Mouse (Mus musculus) testis, adult 2 months (tissue): ENCODE measurements around the gene Pitpnc1. TPM values are rescaled to one million over a fixed set of nuclear protein-coding genes. Genes with fewer than 3 reads are reported as not detected.

Experiments
- H3K27ac ChIP-seq: fragments of 200-500 bp; 2 replicates; pipeline ENCODE4 v1.5.1; 2012; ENCODE audit warnings: low read depth, low read length; ENCODE audit not compliant: control insufficient read depth, insufficient read depth
- H3K27me3 ChIP-seq: fragments of 200-500 bp; 2 replicates; pipeline ENCODE4 v1.6.1; 2012; ENCODE audit warnings: mild to moderate bottlenecking, low read length, moderate library complexity; ENCODE audit not compliant: control insufficient read depth, insufficient read depth
- H3K36me3 ChIP-seq: fragments of 200-500 bp; 2 replicates; pipeline ENCODE4 v1.6.1; 2012; ENCODE audit warnings: mild to moderate bottlenecking, low read length; ENCODE audit not compliant: control insufficient read depth, insufficient read depth
- H3K4me1 ChIP-seq: fragments of 200-500 bp; 2 replicates; pipeline ENCODE4 v1.6.1; 2012; ENCODE audit warnings: low read length; ENCODE audit not compliant: control insufficient read depth, insufficient read depth
- H3K4me3 ChIP-seq: fragments of 200-500 bp; 2 replicates; pipeline ENCODE4 v1.5.1; 2012; ENCODE audit warnings: low read depth, mild to moderate bottlenecking, low read length, moderate library complexity, mixed read lengths; ENCODE audit not compliant: control insufficient read depth
- CTCF ChIP-seq: fragments of 200-500 bp; IDR thresholded peaks from 2 replicates; pipeline ENCODE4 v1.5.1; 2012; ENCODE audit warnings: low read depth, mild to moderate bottlenecking, inconsistent platforms, low read length, moderate library complexity; ENCODE audit not compliant: control insufficient read depth, insufficient read depth, insufficient replicate concordance
- POLR2A ChIP-seq: fragments of 200-500 bp; IDR thresholded peaks from 2 replicates; pipeline ENCODE4 v1.6.1; 2012; ENCODE audit warnings: low read depth, mild to moderate bottlenecking, inconsistent platforms, low read length, moderate library complexity; ENCODE audit not compliant: control insufficient read depth
- polyA plus RNA-seq: library from polyadenylated mRNA; depleted of rRNA; stranded (reverse); fragments of >200 nt; gene quantifications from 2 replicates; pipeline ENCODE4 v1.2.3, GENCODE M21; 2012

Gene Pitpnc1
- polyA plus RNA-seq, 1 experiment = 1.5 TPM

DNA sequence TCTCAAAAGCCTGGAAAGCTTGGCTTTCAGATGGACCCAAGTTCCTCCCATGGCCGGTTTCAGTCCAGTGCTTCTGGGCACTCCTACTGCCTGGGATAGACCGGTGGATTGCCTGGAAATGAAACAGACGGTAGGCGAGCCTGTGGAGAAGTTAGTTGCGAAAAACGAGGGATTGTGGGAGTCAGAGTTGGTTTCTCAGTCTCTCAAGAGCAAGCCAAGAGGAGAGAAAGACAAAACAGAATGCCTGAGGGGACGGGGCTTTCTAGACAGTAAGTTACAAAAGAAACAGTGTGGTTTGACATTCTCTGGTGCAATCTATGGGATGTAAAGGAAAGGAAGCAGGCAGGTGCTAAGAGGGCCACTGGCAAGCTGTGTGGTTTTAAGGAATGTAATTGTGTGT lies 216.3 kb downstream of the Pitpnc1 start:
- H3K4me1 ChIP-seq = no peaks in the 10 kb centered on the region
- no peak overlapping the region for H3K4me3 ChIP-seq
- no peaks in the 10 kb centered on the region for H3K36me3 ChIP-seq
- no peaks in the 10 kb centered on the region for H3K27me3 ChIP-seq
- TF ChIP-seq CTCF = no peak
- no peak overlapping the region for H3K27ac ChIP-seq

DNA sequence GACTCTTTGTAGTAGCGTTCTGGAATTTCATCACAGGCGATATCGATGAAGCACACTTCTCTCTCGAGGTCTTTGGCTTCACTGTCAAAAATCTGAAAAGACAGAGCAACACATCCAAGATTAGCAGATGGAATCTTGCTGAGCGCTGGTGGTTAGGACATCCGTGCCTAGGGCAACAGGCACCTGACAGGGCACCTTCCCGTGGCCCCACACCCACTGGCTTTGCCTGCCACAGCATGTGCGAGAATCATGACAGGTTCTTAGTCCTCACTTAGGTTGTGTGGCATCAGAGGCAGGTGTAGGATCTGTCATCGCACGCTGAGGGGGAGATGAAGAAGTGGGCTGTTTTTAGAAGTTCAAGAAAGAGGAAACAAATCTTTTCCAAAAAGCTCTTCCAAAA lies 218.5 kb downstream of the Pitpnc1 start:
- Histone ChIP-seq H3K4me1 (no peaks in the 10 kb centered on the region), H3K27ac (no peak overlapping the region), H3K36me3 (no peaks in the 10 kb centered on the region), H3K4me3 (no peak overlapping the region), H3K27me3 (no peaks in the 10 kb centered on the region)
- no peak for TF ChIP-seq POLR2A
- no peak for TF ChIP-seq CTCF

DNA sequence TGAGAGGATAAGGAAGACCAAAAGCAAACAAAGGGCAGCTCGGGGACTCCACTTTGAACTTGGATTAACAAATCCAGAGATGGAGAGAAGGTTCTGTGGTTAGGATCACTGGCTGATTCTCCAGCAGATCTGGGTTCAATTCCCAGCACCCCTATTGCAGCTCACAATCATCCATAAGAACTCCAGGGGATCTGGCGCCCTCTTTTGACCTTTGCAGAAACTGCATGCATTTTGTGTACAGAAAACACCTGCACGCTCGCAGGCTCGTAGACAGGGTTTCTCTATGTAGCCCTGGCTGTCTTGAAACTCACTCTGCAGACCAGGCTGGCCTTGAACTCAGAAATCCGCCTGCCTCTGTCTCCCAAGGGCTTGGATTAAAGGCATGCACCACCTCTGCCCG lies 219.0 kb downstream of the Pitpnc1 start:
- no peak overlapping the region for H3K27ac ChIP-seq
- no peaks in the 10 kb centered on the region for H3K36me3 ChIP-seq
- no peak for TF ChIP-seq CTCF
- no peak for TF ChIP-seq POLR2A
- H3K27me3 ChIP-seq = no peaks in the 10 kb centered on the region
- H3K4me3 ChIP-seq = no peak overlapping the region
- no peaks in the 10 kb centered on the region for H3K4me1 ChIP-seq

DNA sequence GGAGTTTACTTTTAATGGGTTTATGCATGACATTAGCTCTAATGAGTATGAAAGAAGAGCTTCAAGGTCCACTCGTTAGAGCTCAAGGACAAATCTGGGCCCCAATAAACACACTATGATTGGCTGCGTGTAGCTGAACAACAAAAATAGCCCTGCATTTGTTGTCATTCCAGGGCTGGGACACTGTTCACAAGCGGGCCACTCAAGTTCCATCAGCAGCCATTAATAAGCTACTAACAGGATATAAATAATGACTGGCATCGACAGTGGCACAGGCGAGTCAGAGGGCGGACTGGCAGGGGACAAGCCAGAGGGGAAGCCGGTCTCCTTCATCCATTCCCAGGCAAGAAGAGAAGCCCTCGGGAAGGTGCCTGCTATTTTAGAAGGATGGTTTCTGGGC lies 219.6 kb downstream of the Pitpnc1 start:
- no peaks in the 10 kb centered on the region for H3K27me3 ChIP-seq
- TF ChIP-seq CTCF (no peak), POLR2A (no peak)
- no peaks in the 10 kb centered on the region for H3K4me1 ChIP-seq
- no peak overlapping the region for H3K4me3 ChIP-seq
- no peak overlapping the region for H3K27ac ChIP-seq
- no peaks in the 10 kb centered on the region for H3K36me3 ChIP-seq

DNA sequence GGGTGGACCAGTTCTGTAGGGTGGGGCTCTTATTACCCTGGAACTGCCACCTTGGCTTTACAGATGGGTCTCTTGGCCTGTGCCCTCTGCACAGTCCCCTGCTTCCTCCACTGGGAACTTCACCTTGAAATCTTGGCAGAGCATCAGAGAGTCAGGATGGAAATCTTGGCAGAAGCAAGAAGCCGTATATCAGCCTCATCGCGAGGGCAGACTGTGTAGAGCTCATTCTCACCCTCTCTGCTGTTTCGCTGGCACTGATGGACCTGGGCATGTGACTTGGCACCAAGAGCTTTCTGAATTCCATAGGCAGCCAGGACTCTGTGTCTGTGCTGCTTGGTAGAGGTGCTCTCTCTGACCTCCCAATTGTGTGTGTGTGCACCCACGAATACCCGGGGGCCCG lies 221.7 kb downstream of the Pitpnc1 start:
- H3K4me3 ChIP-seq = no peak overlapping the region
- H3K27me3 ChIP-seq = no peaks in the 10 kb centered on the region
- no peak overlapping the region for H3K27ac ChIP-seq
- H3K4me1 ChIP-seq = no peaks in the 10 kb centered on the region
- H3K36me3 ChIP-seq = no peaks in the 10 kb centered on the region
- TF ChIP-seq POLR2A (no peak), CTCF (no peak)

DNA sequence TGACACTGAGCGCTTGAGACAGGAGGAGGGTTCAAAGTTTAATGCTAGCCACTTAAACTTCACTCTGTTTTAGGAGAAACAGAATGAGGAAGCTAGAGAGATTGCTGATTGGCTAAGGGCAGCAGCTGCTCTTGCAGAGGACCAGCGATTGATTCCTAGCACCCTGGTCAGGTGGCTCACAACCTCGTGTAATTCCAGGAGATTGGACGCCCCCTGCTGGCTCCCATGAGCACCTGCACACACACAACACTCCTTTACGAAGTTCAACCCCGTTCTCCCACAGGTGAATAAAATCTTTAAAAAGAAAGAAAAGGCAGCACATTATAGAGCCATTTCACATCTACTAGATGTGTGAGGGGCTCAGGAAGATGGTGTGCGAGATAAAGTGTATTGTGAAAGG lies 224.8 kb downstream of the Pitpnc1 start:
- H3K36me3 ChIP-seq = no peaks in the 10 kb centered on the region
- H3K4me1 ChIP-seq = no peaks in the 10 kb centered on the region
- TF ChIP-seq CTCF (peak; percentile 55; the same call in 1 of the 2 replicates), POLR2A (no peak)

DNA sequence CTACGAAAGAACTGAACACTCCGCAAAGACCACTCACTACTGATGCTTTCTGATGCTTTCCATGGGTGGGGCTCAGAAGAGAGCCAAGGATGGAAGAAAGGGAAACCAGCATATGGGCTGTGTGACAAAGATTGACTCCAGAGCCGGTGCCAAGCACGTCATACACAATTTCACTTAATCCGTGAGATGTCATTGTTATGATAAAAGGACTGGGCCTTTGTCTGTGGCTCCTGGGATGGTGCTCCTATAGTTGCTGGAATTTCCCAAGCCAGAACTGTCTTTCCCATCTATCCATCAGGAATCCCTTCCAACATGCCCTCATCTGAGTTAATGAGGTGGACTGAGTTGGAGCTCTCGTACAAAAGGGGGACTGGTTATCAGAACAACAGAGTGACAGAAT lies 227.4 kb downstream of the Pitpnc1 start:
- H3K36me3 ChIP-seq = no peaks in the 10 kb centered on the region

More for the DNA sequence above, 224.8 kb downstream of the Pitpnc1 start:
- H3K27me3 ChIP-seq = no peaks in the 10 kb centered on the region
- no peak overlapping the region for H3K4me3 ChIP-seq
- H3K27ac ChIP-seq = no peak overlapping the region

DNA sequence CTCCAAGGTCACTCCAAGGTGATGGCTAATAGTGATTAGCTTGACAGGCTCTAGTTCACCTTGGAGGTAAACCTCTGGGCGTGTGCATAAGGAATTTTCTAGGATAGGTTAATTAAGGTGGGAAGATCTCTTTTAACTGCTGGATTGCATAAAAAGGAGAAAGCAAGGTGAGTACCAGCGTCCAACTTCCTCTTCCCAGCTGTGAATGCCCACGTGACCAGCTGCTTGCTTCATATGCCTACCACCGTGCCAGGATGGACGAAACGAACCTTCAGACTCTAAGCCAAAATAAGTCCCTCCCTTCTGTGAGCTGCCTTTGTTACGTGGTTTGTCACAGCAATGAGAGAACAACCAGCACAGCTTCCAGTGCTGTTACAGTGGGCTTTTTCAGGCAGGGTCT lies 228.8 kb downstream of the Pitpnc1 start:
- TF ChIP-seq POLR2A (no peak), CTCF (no peak)
- Histone ChIP-seq H3K27ac (no peak overlapping the region), H3K4me3 (no peak overlapping the region), H3K4me1 (no peaks in the 10 kb centered on the region), H3K36me3 (no peaks in the 10 kb centered on the region), H3K27me3 (no peaks in the 10 kb centered on the region)

More for the DNA sequence above, 227.4 kb downstream of the Pitpnc1 start:
- Histone ChIP-seq H3K4me3 (no peak overlapping the region), H3K27ac (no peak overlapping the region), H3K27me3 (no peaks in the 10 kb centered on the region), H3K4me1 (no peaks in the 10 kb centered on the region)
- TF ChIP-seq CTCF = no peak
- no peak for TF ChIP-seq POLR2A

DNA sequence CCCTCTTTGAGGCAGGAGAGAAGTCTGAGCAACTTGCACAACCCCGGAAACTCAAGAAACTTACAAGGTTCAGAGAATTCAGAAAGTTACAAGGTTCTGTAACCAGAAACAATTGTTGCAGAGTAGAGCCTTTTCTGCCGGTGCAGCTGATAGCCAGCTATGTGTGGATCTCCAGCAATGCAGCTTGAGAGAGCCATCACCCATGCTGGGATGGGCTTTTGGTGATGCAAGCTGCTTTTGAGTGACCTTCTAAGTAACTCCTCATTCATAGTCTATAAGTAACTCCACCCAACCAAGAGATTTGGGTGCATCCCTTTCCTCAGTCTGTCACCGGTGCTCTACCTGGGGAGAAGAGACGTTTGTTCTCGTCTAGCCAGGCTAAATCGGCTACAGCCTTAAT lies 232.0 kb downstream of the Pitpnc1 start:
- TF ChIP-seq CTCF (no peak), POLR2A (no peak)
- Histone ChIP-seq H3K4me1 (no peaks in the 10 kb centered on the region), H3K36me3 (no peaks in the 10 kb centered on the region), H3K27ac (no peak overlapping the region), H3K4me3 (no peak overlapping the region), H3K27me3 (no peaks in the 10 kb centered on the region)
